Mouse (Mus musculus) liver, embryonic 11.5 days (tissue): Measurements from ENCODE around the gene Tars2. TPM values are rescaled to one million over a fixed set of nuclear protein-coding genes. Genes with fewer than 3 reads are reported as not detected.

ENCODE experiments used
- ATAC-seq: fragments of 200-750 bp; cut with Nextera tagmentation; replicated peaks from 2 replicates; pipeline ENCODE4 v1.8.0; 2017; ENCODE audit warnings: moderate number of reproducible peaks, mild to moderate bottlenecking, moderate TSS enrichment, moderate library complexity; ENCODE audit not compliant: low FRiP score
- DNase-seq: peaks from one replicate; pipeline ENCODE4 v3.0.0-alpha.2; 2017; ENCODE audit warnings: low spot score
- H3K27ac ChIP-seq: fragments of 300-500 bp; sonication (generic); 2 replicates; pipeline ENCODE4 v1.5.1; 2014; ENCODE audit warnings: mild to moderate bottlenecking, low read depth, low read length, control low read depth
- H3K27me3 ChIP-seq: fragments of 300-500 bp; sonication (generic); replicated peaks from 2 replicates; pipeline ENCODE4 v1.6.1; 2014; ENCODE audit warnings: low read length, mixed read lengths; ENCODE audit not compliant: control insufficient read depth, insufficient read depth
- H3K36me3 ChIP-seq: fragments of 300-500 bp; sonication (generic); 2 replicates; pipeline ENCODE4 v1.6.1; 2014; ENCODE audit warnings: mild to moderate bottlenecking, low read length, moderate library complexity, mixed read lengths; ENCODE audit not compliant: control insufficient read depth, insufficient read depth
- H3K4me1 ChIP-seq: fragments of 300-500 bp; sonication (generic); replicated peaks from 2 replicates; pipeline ENCODE4 v1.6.1; 2014; ENCODE audit warnings: low read length, mixed read lengths; ENCODE audit not compliant: control insufficient read depth, insufficient read depth
- H3K4me2 ChIP-seq: fragments of 300-500 bp; sonication (generic); 2 replicates; pipeline ENCODE4 v1.6.1; 2014; ENCODE audit warnings: mild to moderate bottlenecking, control low read depth, moderate library complexity
- H3K4me3 ChIP-seq: fragments of 300-500 bp; sonication (generic); 2 replicates; pipeline ENCODE4 v1.5.1; 2014; ENCODE audit warnings: low read depth, low read length, control low read depth
- H3K9ac ChIP-seq: fragments of 300-500 bp; sonication (generic); 2 replicates; pipeline ENCODE4 v1.6.1; 2014; ENCODE audit warnings: low read depth, low read length, control low read depth
- H3K9me3 ChIP-seq: fragments of 300-500 bp; sonication (generic); 2 replicates; pipeline ENCODE4 v1.6.1; 2016; ENCODE audit warnings: low read length, inconsistent platforms, mixed read lengths; ENCODE audit not compliant: control insufficient read depth
- WGBS: fragments of 180-500 bp; shearing (Covaris S2); extraction: QIAGEN DNeasy Blood & Tissue Kit; methylation state at CpG from one replicate; pipeline ENCODE4 v1.1.7; 2014; 5-methylcytosine and 5-hydroxymethylcytosine counted together
- polyA plus RNA-seq: library from polyadenylated mRNA; unstranded; fragments of >200 nt; fragmentation: Nextera tagmentation; extraction: Ambion mirVana; gene quantifications from 2 replicates; pipeline ENCODE4 v1.2.1, GENCODE M21; 2014

The Tars2 gene
- polyA plus RNA-seq, 1 experiment from 2014 or later, result 97.9 TPM

DNA sequence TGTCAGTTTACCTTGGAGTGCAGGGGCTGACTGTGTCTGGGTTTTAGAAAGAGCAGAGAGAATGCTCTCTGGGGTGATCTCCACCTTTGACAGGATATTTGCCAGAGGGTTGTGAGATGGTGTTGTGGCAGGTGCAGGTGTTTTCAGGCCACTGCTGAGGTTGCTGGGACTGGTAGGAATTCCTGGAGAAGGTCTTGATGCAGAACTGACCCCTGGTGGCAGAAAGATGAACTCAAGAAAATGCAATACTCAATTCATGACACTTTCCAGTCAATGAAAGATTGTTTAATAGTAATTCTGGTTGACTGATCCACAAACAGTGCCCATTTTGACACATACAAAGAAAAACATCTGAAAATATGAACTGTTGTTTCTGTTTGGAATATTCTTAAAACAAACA is 12.0 kb upstream of the Tars2 start:
- Histone ChIP-seq H3K36me3 (peaks cover 36% of the 10 kb centered on the region), H3K9ac (no peak overlapping the region)

DNA sequence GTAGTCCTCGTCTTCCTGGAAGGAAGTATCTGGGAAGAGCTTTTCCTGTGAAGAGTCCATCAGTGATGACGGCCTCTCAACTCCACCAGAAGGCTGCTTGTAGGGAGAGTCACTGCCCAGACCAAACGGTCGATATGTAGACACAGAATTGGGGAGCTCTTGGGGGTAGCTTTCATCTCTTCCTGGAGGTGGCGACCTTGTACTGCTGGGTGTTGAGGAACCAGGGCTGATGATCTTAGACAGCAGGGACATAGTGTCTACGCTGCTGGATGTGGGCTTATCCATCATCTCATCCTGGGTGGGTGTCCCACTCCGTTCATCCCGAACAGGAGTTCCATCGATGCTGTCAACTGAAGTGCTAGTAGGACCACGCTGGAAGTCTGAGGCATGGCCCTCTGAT is 5.5 kb upstream of the Tars2 start:
- WGBS, result 90% methylated on average over 10 of the region's 10 CpGs
- Histone ChIP-seq H3K36me3 (peaks cover 30% of the 10 kb centered on the region), H3K4me3 (no peak overlapping the region), H3K27ac (no peak overlapping the region), H3K27me3 (no peaks in the 10 kb centered on the region), H3K4me1 (peaks cover 3% of the 10 kb centered on the region; the same call in 1 of the 2 replicates), H3K9me3 (no peaks in the 10 kb centered on the region), H3K4me2 (no peak overlapping the region), H3K9ac (no peak overlapping the region)
- ATAC-seq, result no peak
- DNase-seq, result no peak

More for the DNA sequence above, 12.0 kb upstream of the Tars2 start:
- Histone ChIP-seq H3K9me3 (no peaks in the 10 kb centered on the region), H3K4me2 (no peak overlapping the region), H3K27ac (no peak overlapping the region), H3K4me3 (no peak overlapping the region), H3K27me3 (no peaks in the 10 kb centered on the region), H3K4me1 (no peaks in the 10 kb centered on the region)
- ATAC-seq (no peak), DNase-seq (no peak)

DNA sequence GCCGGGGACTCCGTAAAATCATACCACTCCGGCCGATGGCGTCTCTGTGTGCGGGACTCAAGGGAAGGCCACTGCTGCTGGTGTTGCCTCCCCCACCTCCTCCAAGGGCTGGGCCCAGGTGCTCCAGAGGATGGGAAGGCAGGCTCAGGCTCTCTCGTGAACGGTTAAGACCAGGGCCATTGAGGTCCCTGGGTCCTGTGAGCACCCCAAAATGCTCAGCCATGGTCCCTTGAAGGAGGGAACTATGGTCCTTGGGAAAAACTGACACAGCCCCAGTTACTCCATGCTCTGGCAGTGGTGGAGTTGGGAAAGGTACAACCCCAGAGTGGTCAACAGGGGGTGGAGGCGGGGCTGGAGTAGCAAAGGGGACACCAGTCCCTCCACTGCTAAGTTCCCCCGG is 3.8 kb upstream of the Tars2 start:
- Histone ChIP-seq H3K4me1 (peaks cover 3% of the 10 kb centered on the region; the same call in 1 of the 2 replicates), H3K4me2 (no peak overlapping the region), H3K27me3 (no peaks in the 10 kb centered on the region), H3K9ac (no peak overlapping the region), H3K36me3 (peaks cover 26% of the 10 kb centered on the region), H3K4me3 (no peak overlapping the region), H3K9me3 (no peaks in the 10 kb centered on the region), H3K27ac (no peak overlapping the region)
- DNase-seq (no peak), ATAC-seq (no peak)
- WGBS, result 91% methylated on average over 10 of the region's 10 CpGs

DNA sequence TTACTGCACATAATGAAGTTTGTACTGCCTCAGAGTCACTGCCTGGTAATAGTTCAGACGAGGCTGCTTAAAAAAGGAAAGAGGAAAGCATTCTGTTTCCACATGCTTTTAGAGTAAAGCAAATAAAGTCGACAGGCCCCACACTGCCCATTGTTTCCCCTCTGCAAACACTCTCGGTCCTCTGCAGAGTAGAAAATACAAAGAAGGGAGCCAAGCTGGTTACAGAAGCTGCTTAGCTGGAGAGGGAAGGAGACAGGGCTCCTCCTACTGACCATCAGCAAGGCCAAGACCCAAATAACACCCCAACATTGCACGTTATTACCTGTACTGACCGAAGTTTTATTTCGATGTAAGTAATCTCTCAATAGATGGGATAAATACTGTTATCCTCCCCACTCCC is 3.0 kb upstream of the Tars2 start:
- H3K27ac ChIP-seq, result no peak overlapping the region
- DNase-seq, result no peak
- ATAC-seq, result no peak

DNA sequence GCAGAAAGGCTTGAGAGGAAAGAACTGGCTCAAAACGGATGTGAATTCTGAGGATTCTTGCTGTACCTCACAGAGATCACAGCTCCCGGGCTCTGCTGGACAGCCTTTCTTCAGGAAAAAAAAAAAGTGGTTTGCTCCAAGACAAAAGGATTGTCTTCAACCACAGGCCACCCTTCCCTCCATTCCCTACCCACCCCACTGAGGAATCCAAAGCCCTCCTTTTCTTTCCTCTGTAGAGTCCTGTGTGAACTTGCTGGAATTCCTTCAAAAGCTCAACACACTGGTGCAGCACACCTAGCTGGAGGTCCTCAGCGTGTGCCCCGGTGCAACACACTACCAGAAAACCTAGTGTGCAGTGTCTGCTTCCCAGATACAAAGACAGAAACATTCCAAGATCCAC is 1.8 kb upstream of the Tars2 start:
- no peak overlapping the region for H3K9ac ChIP-seq
- peaks cover 3% of the 10 kb centered on the region; the same call in 1 of the 2 replicates for H3K4me1 ChIP-seq
- H3K4me2 ChIP-seq, result no peak overlapping the region
- H3K4me3 ChIP-seq, result no peak overlapping the region
- no peaks in the 10 kb centered on the region for H3K9me3 ChIP-seq
- no peaks in the 10 kb centered on the region for H3K27me3 ChIP-seq
- DNase-seq (no peak), ATAC-seq (no peak)
- peaks cover 20% of the 10 kb centered on the region for H3K36me3 ChIP-seq
- 84% methylated on average over 4 of the region's 4 CpGs for WGBS
- no peak overlapping the region for H3K27ac ChIP-seq

More for the DNA sequence above, 3.0 kb upstream of the Tars2 start:
- H3K36me3 ChIP-seq, result peaks cover 23% of the 10 kb centered on the region
- H3K4me3 ChIP-seq, result no peak overlapping the region
- WGBS, result 69% methylated on average over 6 of the region's 6 CpGs
- no peaks in the 10 kb centered on the region for H3K27me3 ChIP-seq
- H3K4me1 ChIP-seq, result peaks cover 3% of the 10 kb centered on the region; the same call in 1 of the 2 replicates
- no peak overlapping the region for H3K4me2 ChIP-seq
- no peak overlapping the region for H3K9ac ChIP-seq
- H3K9me3 ChIP-seq, result no peaks in the 10 kb centered on the region

DNA sequence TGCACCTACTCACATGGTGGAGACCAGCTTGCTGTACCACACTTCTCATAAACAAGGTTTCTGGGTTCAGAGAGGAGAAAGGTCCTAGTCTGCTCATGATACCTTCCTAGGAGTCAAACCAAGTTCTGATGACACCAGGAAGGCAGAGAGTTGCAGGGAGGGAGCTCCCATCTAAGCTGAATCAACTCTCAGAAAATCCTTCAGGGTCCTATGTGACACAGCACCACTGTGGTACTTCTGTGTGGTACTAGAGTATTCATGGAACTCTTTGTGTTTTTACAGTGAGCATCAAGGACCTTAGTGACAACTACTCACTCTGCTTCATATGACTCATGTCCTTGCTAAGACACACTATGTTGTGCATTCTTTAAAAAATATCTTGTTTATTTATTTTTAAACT is 650 bp upstream of the Tars2 start:
- Histone ChIP-seq H3K9me3 (no peaks in the 10 kb centered on the region), H3K4me1 (peaks cover 3% of the 10 kb centered on the region; the same call in 1 of the 2 replicates), H3K9ac (no peak overlapping the region), H3K4me2 (no peak overlapping the region), H3K4me3 (no peak overlapping the region), H3K27ac (no peak overlapping the region), H3K27me3 (no peaks in the 10 kb centered on the region), H3K36me3 (peaks cover 15% of the 10 kb centered on the region)
- DNase-seq, result no peak
- no peak for ATAC-seq

DNA sequence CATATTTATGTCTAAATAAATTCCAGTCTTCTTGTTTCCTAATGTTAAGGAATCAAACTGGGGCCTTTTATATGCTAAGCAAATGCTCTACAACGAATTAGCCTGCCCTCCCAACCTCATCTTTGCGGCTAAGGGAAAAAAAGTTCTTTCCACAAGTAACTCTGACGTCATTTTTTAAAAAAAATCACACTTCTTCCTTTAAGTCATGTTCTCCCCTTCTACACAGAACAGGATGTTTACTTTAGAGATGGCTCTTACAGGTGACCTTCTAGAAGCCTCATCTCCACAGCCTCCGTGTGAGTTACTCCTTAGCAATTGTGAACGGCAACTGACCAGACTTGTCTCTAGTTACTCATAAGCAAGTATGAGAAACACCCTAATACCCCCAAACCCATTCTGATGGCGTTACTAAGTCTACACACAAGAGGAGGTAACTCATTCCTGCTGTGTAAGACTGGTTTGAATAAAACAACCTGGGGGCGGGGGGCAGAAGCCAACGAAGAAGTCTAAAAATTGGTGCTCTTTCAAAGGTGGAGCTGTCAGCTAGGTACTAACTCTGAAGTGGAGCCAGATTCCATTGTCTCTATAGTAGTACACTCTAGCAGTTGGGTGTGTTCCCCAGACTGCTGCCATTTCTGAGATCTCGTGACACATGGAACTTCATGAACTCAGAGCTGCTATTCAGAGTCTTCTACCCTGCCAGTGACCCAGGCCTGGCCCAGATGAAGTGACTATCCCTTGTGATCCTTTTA is 1.4 kb downstream of the Tars2 start:
- DNase-seq, result no peak
- H3K9me3 ChIP-seq, result no peaks in the 10 kb centered on the region
- WGBS, result 54% methylated on average over 9 of the region's 9 CpGs
- H3K27ac ChIP-seq, result no peak overlapping the region
- H3K36me3 ChIP-seq, result peaks cover under 1% of the 10 kb centered on the region; the same call in 1 of the 2 replicates
- no peak overlapping the region for H3K9ac ChIP-seq
- H3K4me3 ChIP-seq, result no peak overlapping the region
- no peak for ATAC-seq
- H3K27me3 ChIP-seq, result no peaks in the 10 kb centered on the region
- H3K4me1 ChIP-seq, result peaks cover 5% of the 10 kb centered on the region; the same call in 1 of the 2 replicates
- no peak overlapping the region for H3K4me2 ChIP-seq

DNA sequence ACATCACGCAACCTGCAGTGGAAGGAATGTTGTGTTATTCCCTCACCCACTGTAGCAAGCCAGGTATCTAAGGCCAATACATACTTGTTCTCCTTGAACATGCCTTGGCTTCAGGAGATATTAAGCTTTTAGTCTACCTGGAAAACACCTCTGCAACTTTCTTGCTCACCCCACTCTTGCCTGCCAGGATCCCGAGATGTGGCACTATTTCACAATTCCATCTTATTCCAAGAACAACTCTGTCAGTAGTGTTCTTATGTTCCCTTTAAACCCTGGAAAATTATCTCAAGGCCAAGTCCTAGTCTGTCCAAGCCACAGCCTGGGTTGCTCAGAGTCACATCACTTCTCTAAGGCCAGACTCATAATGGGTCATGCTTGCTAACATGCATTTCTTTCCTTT is 3.2 kb downstream of the Tars2 start:
- Histone ChIP-seq H3K9me3 (no peaks in the 10 kb centered on the region), H3K4me1 (0 out of 2 replicates have a peak, but pooled peaks cover 3% of the 10 kb centered on the region), H3K4me2 (no peak overlapping the region), H3K9ac (no peak overlapping the region), H3K27me3 (no peaks in the 10 kb centered on the region), H3K36me3 (peaks cover 6% of the 10 kb centered on the region), H3K27ac (no peak overlapping the region), H3K4me3 (no peak overlapping the region)
- DNase-seq, result no peak
- no peak for ATAC-seq
- WGBS, result 83% methylated on average over 2 of the region's 2 CpGs
